Mouse (Mus musculus) midbrain, postnatal 0 days (tissue): Measurements from ENCODE around the gene Ubr1. TPM values are rescaled to one million over a fixed set of nuclear protein-coding genes. Genes with fewer than 3 reads are reported as not detected.

Experiments
- ATAC-seq: fragments of 200-750 bp; cut with Nextera tagmentation; 2 replicates; pipeline ENCODE4 v1.8.0; 2017; ENCODE audit warnings: moderate number of reproducible peaks, mild to moderate bottlenecking, moderate TSS enrichment, moderate library complexity; ENCODE audit not compliant: low FRiP score
- DNase-seq: peaks from one replicate; pipeline ENCODE4 v3.0.0-alpha.2; 2015; ENCODE audit warnings: low spot score
- H3K27ac ChIP-seq: fragments of 300-500 bp; sonication (generic); 2 replicates; pipeline ENCODE4 v1.5.1; 2014; ENCODE audit warnings: low read depth, mild to moderate bottlenecking, low read length, mixed read lengths
- H3K27me3 ChIP-seq: fragments of 300-500 bp; sonication (generic); 2 replicates; pipeline ENCODE4 v1.6.1; 2014; ENCODE audit warnings: low read length, control low read depth, mixed read lengths; ENCODE audit not compliant: insufficient read depth
- H3K36me3 ChIP-seq: fragments of 300-500 bp; sonication (generic); 2 replicates; pipeline ENCODE4 v1.6.1; 2014; ENCODE audit warnings: low read length, control low read depth, mixed read lengths; ENCODE audit not compliant: insufficient read depth
- H3K4me1 ChIP-seq: fragments of 300-500 bp; sonication (generic); 2 replicates; pipeline ENCODE4 v1.6.1; 2014; ENCODE audit warnings: mild to moderate bottlenecking, control low read depth, antibody characterized with exemption, low read length, mixed read lengths; ENCODE audit not compliant: insufficient read depth
- H3K4me2 ChIP-seq: fragments of 300-500 bp; sonication (generic); 2 replicates; pipeline ENCODE4 v1.6.1; 2014; ENCODE audit warnings: low read depth, mild to moderate bottlenecking, low read length, mixed read lengths; ENCODE audit not compliant: poor library complexity, severe bottlenecking
- H3K4me3 ChIP-seq: fragments of 300-500 bp; sonication (generic); 2 replicates; pipeline ENCODE4 v1.5.1; 2014; ENCODE audit warnings: low read depth, mild to moderate bottlenecking, low read length, moderate library complexity
- H3K9ac ChIP-seq: fragments of 300-500 bp; sonication (generic); replicated peaks from 2 replicates; pipeline ENCODE4 v1.6.1; 2014; ENCODE audit warnings: mild to moderate bottlenecking, low read length, moderate library complexity, mixed read lengths; ENCODE audit not compliant: poor library complexity, severe bottlenecking
- H3K9me3 ChIP-seq: fragments of 300-500 bp; sonication (generic); 2 replicates; pipeline ENCODE4 v1.6.1; 2016; ENCODE audit warnings: low read length, control low read depth
- CTCF ChIP-seq: IDR thresholded peaks from 2 replicates; pipeline ENCODE4 v1.5.1; 2016; ENCODE audit warnings: antibody characterized with exemption, mild to moderate bottlenecking
- WGBS: fragments of 180-500 bp; shearing (Covaris S2); extraction: QIAGEN DNeasy Blood & Tissue Kit; methylation state at CpG from one replicate; pipeline ENCODE4 v1.1.7; 2014; 5-methylcytosine and 5-hydroxymethylcytosine counted together
- polyA plus RNA-seq: library from polyadenylated mRNA; unstranded; fragments of >200 nt; fragmentation: Nextera tagmentation; extraction: Ambion mirVana; gene quantifications from 2 replicates; pipeline ENCODE4 v1.2.1, GENCODE M21; 2015
- total RNA-seq: library from RNA; depleted of rRNA; stranded (reverse); fragments of >200 nt; gene quantifications from 2 replicates; pipeline ENCODE4 v1.2.3, GENCODE M21; 2014

Ubr1 gene
- total and polyA plus RNA-seq, 2 experiments from 2014 or later = 28.0 to 34.0 TPM

GRCm38 (mm10) chr2:120979819-120980218 lies 9.3 kb upstream of the Ubr1 start:
- no peak overlapping the region for H3K9ac ChIP-seq
- no peaks in the 10 kb centered on the region for H3K9me3 ChIP-seq
- no peaks in the 10 kb centered on the region; the same call in 1 of the 2 replicates for H3K36me3 ChIP-seq
- H3K27ac ChIP-seq = no peak overlapping the region
- H3K4me2 ChIP-seq = no peak overlapping the region
- H3K27me3 ChIP-seq = no peaks in the 10 kb centered on the region
- no peaks in the 10 kb centered on the region for H3K4me1 ChIP-seq
- H3K4me3 ChIP-seq = no peak overlapping the region
- DNase-seq (no peak), ATAC-seq (no peak)
- no peak for TF ChIP-seq CTCF
- WGBS = 90% methylated on average over 1 of the region's 1 CpGs

GRCm38 (mm10) chr2:120978693-120979037 lies 8.2 kb upstream of the Ubr1 start:
- peak; percentile 57 for TF ChIP-seq CTCF
- no peak for ATAC-seq
- DNase-seq = peak; percentile 8

GRCm38 (mm10) chr2:120977926-120978692 lies 7.6 kb upstream of the Ubr1 start:
- no peaks in the 10 kb centered on the region for H3K27me3 ChIP-seq
- ATAC-seq = 0 out of 2 replicates have a peak, but pooled peaks have one; percentile 2
- no peak for TF ChIP-seq CTCF
- no peak for DNase-seq
- 74% methylated on average over 8 of the region's 8 CpGs for WGBS
- H3K4me2 ChIP-seq = peak overlapping the region; percentile 90
- H3K9ac ChIP-seq = peak overlapping the region; percentile 88
- H3K36me3 ChIP-seq = no peaks in the 10 kb centered on the region; the same call in 1 of the 2 replicates
- no peaks in the 10 kb centered on the region for H3K9me3 ChIP-seq
- peak overlapping the region; percentile 73 for H3K4me3 ChIP-seq
- H3K27ac ChIP-seq = peak overlapping the region; percentile 89
- H3K4me1 ChIP-seq = no peaks in the 10 kb centered on the region

More at GRCm38 (mm10) chr2:120978693-120979037, 8.2 kb upstream of the Ubr1 start:
- Histone ChIP-seq H3K27me3 (no peaks in the 10 kb centered on the region), H3K9me3 (no peaks in the 10 kb centered on the region), H3K9ac (no peak overlapping the region), H3K4me3 (no peak overlapping the region), H3K4me2 (no peak overlapping the region), H3K36me3 (no peaks in the 10 kb centered on the region; the same call in 1 of the 2 replicates), H3K4me1 (no peaks in the 10 kb centered on the region), H3K27ac (no peak overlapping the region)
- WGBS = 37% methylated on average over 2 of the region's 2 CpGs

- Histone ChIP-seq H3K27ac (peak within 1 kb of the TSS; percentile 89), H3K4me3 (peak within 1 kb of the TSS; percentile 73), H3K9me3 (no peaks in the 10 kb centered on the region), H3K4me2 (peak within 1 kb of the TSS; percentile 90), H3K4me1 (no peaks in the 10 kb centered on the region), H3K27me3 (no peaks in the 10 kb centered on the region), H3K9ac (peak within 1 kb of the TSS; percentile 88), H3K36me3 (no peaks in the 10 kb centered on the region; the same call in 1 of the 2 replicates)
- ATAC-seq (peak; percentile 67), DNase-seq (peak; percentile 35)
- whole genome bisulfite sequencing = under 1% methylated on average over 55 of the region's 71 CpGs
- peak; percentile 38; the same call in 1 of the 2 replicates for TF ChIP-seq CTCF
These were observed 6.7 kb upstream of the Ubr1 start, which contains the start of gene Tmem62 for GRCm38 (mm10) chr2:120976990-120977925. Tmem62 (plus strand) TSS chr2:120977017.

GRCm38 (mm10) chr2:120976308-120976707 lies 5.8 kb upstream of the Ubr1 start:
- 44% methylated on average over 4 of the region's 4 CpGs for WGBS

More at GRCm38 (mm10) chr2:120976308-120976707, 5.8 kb upstream of the Ubr1 start:
- peak overlapping the region; percentile 90 for H3K4me2 ChIP-seq
- no peak overlapping the region for H3K27ac ChIP-seq
- H3K4me1 ChIP-seq = no peaks in the 10 kb centered on the region
- H3K27me3 ChIP-seq = no peaks in the 10 kb centered on the region
- TF ChIP-seq CTCF = peak; percentile 62
- no peak overlapping the region for H3K9ac ChIP-seq
- H3K4me3 ChIP-seq = no peak overlapping the region
- ATAC-seq (no peak), DNase-seq (peak; percentile 41)
- no peaks in the 10 kb centered on the region for H3K36me3 ChIP-seq
- no peaks in the 10 kb centered on the region for H3K9me3 ChIP-seq
